Mouse (Mus musculus) layer of hippocampus, postnatal 36 days (tissue): ENCODE results near the gene Zbtb20. TPM values are rescaled to one million over a fixed set of nuclear protein-coding genes. Genes with fewer than 3 reads are reported as not detected.

Experiments
- DNase-seq, 2 experiments: peaks; one replicate each; pipeline ENCODE4 v3.0.0; 2022
- microRNA-seq, 2 experiments: library from miRNA; unstranded; fragments of <30 nt; microRNA quantifications; one replicate each; pipeline ENCODE4 v1.2.0; 2021
- total RNA-seq, 2 experiments: library from RNA; stranded (reverse); gene quantifications; 2 replicates each; pipeline ENCODE4 v1.2.3; 2021

Zbtb20 gene
- total RNA-seq, 2 experiments from 2014 or later = 304 to 382 TPM

DNA sequence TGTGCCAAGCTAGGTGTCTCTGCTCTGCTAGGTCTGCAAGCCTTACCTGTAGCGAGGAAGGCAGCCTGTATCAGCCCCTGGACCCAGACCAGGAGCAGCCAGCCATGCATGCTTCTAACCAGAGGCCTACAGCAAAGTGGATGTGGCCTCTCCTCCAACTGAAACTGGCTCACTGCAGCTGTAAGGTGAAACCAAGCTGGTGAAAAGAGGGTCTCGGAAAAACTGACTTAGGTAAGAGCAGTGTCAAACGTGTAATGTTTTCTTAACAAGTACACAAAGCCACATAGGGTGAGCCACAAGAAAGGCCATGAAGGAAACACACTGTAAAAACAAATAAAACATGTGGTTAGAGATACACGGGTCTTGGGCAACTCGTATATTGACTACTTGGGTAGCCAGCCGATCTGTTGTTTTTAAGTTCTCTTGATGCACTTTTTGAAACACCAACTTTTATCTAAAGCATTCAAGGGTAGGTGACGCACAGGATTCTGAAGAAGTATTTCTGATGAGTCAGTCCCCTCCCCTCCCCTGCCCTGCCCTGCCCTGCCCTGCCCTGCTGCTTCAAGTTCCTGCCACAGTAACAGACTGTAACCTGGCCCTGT is 788.4 kb downstream of the Zbtb20 start, which contains the start of gene Tigit:
Gene Tigit (minus strand): TSS at position 169 of the 602 bp plus-strand sequence.
- no peak for DNase-seq

DNA sequence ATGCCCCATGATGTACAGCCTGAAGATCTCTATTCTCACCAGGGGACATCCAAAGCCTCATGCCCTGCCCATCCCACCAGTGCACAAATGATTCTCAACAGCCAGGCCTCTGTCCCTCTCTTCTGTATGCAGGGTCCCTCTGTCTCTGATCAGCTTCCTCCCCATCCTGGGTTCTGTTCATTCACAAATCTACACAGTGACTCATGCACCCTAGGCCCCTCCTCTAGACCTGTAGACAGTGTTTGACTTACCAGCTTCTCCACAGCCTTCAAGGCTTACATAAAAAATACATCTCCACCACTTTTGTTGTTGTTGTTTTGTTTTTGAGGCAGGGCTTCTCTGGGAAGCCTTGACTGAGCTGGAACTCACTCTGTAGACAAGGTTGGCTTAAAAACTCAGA is 789.2 kb downstream of the Zbtb20 start:
- DNase-seq = no peak

- DNase-seq = no peak
These were observed 792.6 kb downstream of the Zbtb20 start for GRCm38 (mm10) chr16:43668294-43668693.

DNA sequence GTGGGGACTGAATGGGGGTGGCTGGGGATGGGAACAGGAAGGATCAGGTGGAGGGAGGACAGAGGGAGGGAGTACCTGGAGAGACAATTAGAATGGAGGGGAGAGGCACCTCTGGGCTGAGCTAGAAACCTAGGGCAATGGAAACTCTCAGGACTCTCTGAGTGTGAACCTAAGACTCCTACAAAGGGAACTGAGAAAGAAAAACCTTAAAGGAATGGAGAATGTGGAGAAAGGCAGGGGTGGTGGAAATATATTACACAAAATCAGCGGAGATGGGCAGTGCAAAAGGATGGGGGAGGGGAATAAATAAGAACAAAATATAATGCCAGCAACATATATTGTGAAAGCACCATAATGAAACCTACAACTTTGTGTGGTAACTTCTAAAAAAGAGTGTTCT is 796.3 kb downstream of the Zbtb20 start:
- DNase-seq = no peak

DNA sequence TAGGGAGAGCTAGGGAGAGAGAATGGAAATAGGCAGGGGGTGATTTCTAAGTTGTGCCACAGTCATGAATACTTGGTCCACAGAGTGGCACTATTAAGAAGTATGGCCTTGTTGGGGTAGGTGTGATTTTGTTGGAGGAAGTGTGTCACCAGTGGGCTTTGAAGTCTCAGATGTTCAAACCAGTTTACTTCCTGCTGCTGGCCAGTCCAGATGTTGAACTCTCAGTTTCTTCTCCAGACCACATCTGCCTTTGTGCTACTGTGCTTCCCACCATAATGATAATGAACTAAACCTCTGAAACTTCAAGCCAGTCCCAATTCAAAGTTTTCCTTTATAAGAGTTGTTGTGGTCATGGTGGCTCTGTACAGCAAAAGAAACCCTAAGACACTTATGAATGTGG is 797.0 kb downstream of the Zbtb20 start:
- DNase-seq = no peak

GRCm38 (mm10) chr16:43674400-43674799 is 798.7 kb downstream of the Zbtb20 start:
- DNase-seq = no peak

- DNase-seq = no peak
These were observed 812.3 kb downstream of the Zbtb20 start for GRCm38 (mm10) chr16:43687968-43688367.

DNA sequence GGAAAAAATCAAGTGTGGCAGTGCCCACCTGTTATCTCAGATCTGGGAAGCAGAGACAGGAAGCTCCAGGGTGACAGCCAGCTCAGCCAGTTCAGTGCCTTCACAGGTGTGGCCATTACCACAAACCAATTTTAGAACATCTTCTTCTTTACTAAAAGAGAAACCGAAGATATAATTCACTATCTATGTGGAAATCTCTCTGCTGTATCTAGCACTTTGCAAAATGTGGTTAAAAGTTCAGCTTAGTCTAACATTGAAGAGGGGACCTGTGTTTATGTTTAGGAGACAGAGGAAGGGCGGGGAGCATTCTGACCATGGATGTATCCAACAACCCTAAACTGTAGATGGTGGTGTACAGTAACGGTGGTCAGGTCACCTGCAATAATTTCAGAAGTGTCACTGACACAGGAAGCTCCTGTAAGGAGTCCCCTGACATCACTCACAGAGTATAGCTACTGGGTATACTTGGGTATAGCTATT is 814.6 kb downstream of the Zbtb20 start:
- no peak for DNase-seq

DNA sequence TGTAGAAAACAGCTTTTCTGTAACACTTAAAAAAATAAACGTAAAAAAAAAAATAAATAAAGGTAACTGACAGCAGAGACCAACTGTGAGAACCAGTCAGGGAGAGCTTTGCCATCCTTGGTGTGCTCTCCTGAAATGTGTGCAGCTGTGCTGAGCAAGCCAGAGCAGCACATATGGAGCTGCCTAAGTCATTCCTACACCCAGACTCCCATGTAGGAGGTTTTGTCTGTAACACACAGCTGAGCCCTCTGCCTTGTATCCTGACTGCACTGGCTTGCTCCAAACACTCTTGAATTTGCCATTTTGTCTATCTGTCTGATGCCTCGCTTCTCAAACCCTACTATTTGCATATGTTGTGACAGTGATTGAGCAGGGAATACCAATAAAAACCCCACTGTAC is 815.2 kb downstream of the Zbtb20 start:
- no peak for DNase-seq

GRCm38 (mm10) chr16:43691741-43692140 is 816.1 kb downstream of the Zbtb20 start:
- no peak for DNase-seq

Small RNA genes lying within 50 kb of the gene (microRNA-seq; reads per million reads assigned to microRNA genes)
- 0 reads per million in 2 experiments for gene Mir568
